Mouse (Mus musculus): ENCODE measurements around the gene Plxnb3.

- TF ChIP-seq CTCF (IDR thresholded peaks at IDR 0.05; ENCODE audit: low read depth, low read length) (no peak), GATA1 (IDR thresholded peaks at IDR 0.05; ENCODE audit: borderline replicate concordance, low read length) (no peak), GATA2 (IDR thresholded peaks at IDR 0.05; ENCODE audit: borderline replicate concordance, low read depth, low read length) (no peak)
Measured at GRCm38 (mm10) chrX:73787225-73787558, 30.3 kb downstream of the Plxnb3 start.

All from G1E (cell line).